Mouse (Mus musculus) ES-E14 (cell line): Measurements from ENCODE around the gene C330007P06Rik. TPM values are rescaled to one million over a fixed set of nuclear protein-coding genes. Genes with fewer than 3 reads are reported as not detected.

Experiments used
- DNase-seq: peaks from one replicate; pipeline ENCODE4 v3.0.0-alpha.2; 2013; ENCODE audit warnings: low read depth, low spot score
- H3K27ac ChIP-seq: 2 replicates; pipeline ENCODE4 v1.5.1; 2012; ENCODE audit warnings: low read depth, mild to moderate bottlenecking, low read length, moderate library complexity, mixed read lengths; ENCODE audit not compliant: poor library complexity, insufficient read depth, severe bottlenecking
- H3K36me3 ChIP-seq: 2 replicates; pipeline ENCODE4 v1.6.1; 2012; ENCODE audit warnings: mild to moderate bottlenecking, low read length, moderate library complexity, mixed read lengths; ENCODE audit not compliant: control insufficient read depth, poor library complexity, insufficient read depth, severe bottlenecking
- H3K4me1 ChIP-seq, 2 experiments: fragments of 150-350 bp in 1 of 2; sonication (generic) in 1 of 2; 2 replicates each; pipeline ENCODE4 v1.6.1; 2012; ENCODE audit warnings: low read length in 2 of 2, mild to moderate bottlenecking in 1 of 2, mixed read lengths in 1 of 2; ENCODE audit not compliant: control insufficient read depth in 2 of 2, insufficient read depth in 2 of 2, poor library complexity in 1 of 2
- H3K4me3 ChIP-seq, 2 experiments: fragments of 150-350 bp in 1 of 2; sonication (generic) in 1 of 2; 2 replicates each; pipeline ENCODE4 v1.5.1; 2012; ENCODE audit warnings: low read length in 2 of 2, low read depth in 1 of 2, mild to moderate bottlenecking in 1 of 2, mixed read lengths in 1 of 2; ENCODE audit not compliant: insufficient read depth in 1 of 2, poor library complexity in 1 of 2, severe bottlenecking in 1 of 2
- H3K9ac ChIP-seq: 2 replicates; pipeline ENCODE4 v1.6.1; 2012; ENCODE audit warnings: low read depth, mild to moderate bottlenecking, low read length, mixed read lengths; ENCODE audit not compliant: poor library complexity, insufficient read depth, severe bottlenecking
- H3K9me3 ChIP-seq: fragments of 150-350 bp; sonication (generic); 2 replicates; pipeline ENCODE4 v1.6.1; 2012; ENCODE audit warnings: low read depth, mild to moderate bottlenecking, low read length; ENCODE audit not compliant: control insufficient read depth, insufficient read depth
- CHD2 ChIP-seq: IDR thresholded peaks from 2 replicates; pipeline ENCODE4 v1.6.1; 2014; ENCODE audit warnings: mild to moderate bottlenecking, low read depth, low read length, inconsistent platforms
- HCFC1 ChIP-seq: IDR thresholded peaks from 2 replicates; pipeline ENCODE4 v1.6.1; 2012; ENCODE audit warnings: low read length, inconsistent platforms, borderline replicate concordance; ENCODE audit not compliant: insufficient read depth
- MAFK ChIP-seq: IDR thresholded peaks from 2 replicates; pipeline ENCODE4 v1.6.1; 2014; ENCODE audit warnings: mild to moderate bottlenecking, low read depth, low read length, inconsistent platforms; ENCODE audit not compliant: insufficient read depth
- ZC3H11A ChIP-seq: IDR thresholded peaks from 2 replicates; pipeline ENCODE4 v1.6.1; 2012; ENCODE audit warnings: low read depth, mild to moderate bottlenecking, inconsistent platforms, low read length, borderline replicate concordance
- ZNF384 ChIP-seq: IDR thresholded peaks from 2 replicates; pipeline ENCODE4 v1.6.1; 2012; ENCODE audit warnings: low read depth, low read length, inconsistent platforms
- in situ Hi-C, 2 experiments: fragments of 600-800 bp; cut with MboI; formaldehyde crosslinking; loops; one replicate each; pipeline ENCODE4 v1.15.1; 2025; ENCODE audit warnings: low sequenced_read_pairs in 2 of 2, inconsistent platforms in 1 of 2; ENCODE audit not compliant: unreplicated experiment in 2 of 2
- total RNA-seq: library from RNA; depleted of rRNA; stranded (reverse); fragments of 300-350 nt; gene quantifications from 2 replicates; pipeline ENCODE4 v1.2.3, GENCODE M21; 2012

Gene C330007P06Rik
- total RNA-seq, 1 experiment: 30.2 TPM

GRCm38 (mm10) chrX:36820201-36820600 is 53.7 kb downstream of the C330007P06Rik start:
- H3K9ac ChIP-seq: no peak overlapping the region
- H3K9me3 ChIP-seq: no peaks in the 10 kb centered on the region
- no peaks in the 10 kb centered on the region for H3K36me3 ChIP-seq
- no peak overlapping the region for H3K4me3 ChIP-seq
- TF ChIP-seq ZNF384: no peak
- TF ChIP-seq MAFK: no peak
- TF ChIP-seq HCFC1: no peak
- peak; percentile 77 for TF ChIP-seq ZC3H11A
- in situ Hi-C loops: no loop called here
- no peak overlapping the region for H3K27ac ChIP-seq
- H3K4me1 ChIP-seq: 0 out of 4 replicates have a peak, but pooled peaks cover 0 to under 1% of the 10 kb centered on the region in 2 experiments
- no peak for DNase-seq

DNA sequence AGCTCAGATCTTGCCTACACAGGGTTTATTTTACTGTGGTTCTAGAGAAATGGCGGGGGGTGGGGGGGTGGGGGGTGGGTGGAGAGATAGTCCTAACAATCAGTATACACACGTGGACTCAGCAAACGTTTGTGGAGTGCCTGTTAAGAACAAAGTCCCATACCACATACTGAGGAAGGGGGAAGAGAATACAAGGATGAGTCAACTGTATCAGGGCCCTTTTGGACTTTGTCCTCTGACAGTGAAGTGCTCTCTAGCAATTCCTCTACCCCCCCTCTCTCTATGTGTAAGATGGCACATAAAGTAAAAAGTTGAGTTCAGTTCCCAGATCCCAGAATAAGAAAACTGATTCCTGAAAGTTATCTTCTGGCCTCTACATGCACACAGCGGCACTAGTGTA is 54.3 kb downstream of the C330007P06Rik start:
- no peaks in the 10 kb centered on the region for H3K36me3 ChIP-seq
- no peak overlapping the region for H3K4me3 ChIP-seq
- no peaks in the 10 kb centered on the region for H3K9me3 ChIP-seq
- H3K9ac ChIP-seq: no peak overlapping the region
- in situ Hi-C loops: no loop called here
- no peak for DNase-seq
- peaks cover 2% of the 10 kb centered on the region in 2 experiments; a peak in 1 of 4 replicates for H3K4me1 ChIP-seq
- no peak overlapping the region for H3K27ac ChIP-seq
- no peak for TF ChIP-seq HCFC1
- TF ChIP-seq MAFK: no peak
- TF ChIP-seq ZC3H11A: no peak
- no peak for TF ChIP-seq ZNF384
- TF ChIP-seq CHD2: no peak

DNA sequence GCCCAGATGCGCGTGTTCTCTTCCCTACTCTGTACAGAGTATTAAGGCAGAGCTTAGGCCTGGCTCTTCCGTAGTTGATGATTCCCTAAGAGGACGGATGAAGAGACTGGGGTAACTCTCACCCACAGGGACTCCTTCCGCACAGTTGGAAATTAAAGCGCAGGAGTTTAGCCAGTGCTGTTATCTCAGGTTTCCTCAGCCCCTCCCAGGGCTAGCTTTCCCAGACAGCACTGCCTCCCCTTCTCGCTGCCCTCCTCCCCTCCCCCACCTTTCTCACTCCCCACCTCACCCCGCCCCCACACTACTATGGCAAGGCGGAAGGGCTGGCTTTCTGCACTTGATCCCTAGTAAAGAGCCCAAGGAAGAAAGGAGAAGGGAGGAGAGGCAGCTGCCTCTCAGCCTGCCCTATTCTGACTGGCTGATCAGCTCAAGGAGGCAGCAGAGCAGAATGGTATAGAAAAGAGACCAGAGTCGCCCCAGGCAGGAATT is 56.9 kb downstream of the C330007P06Rik start:
- no peak for TF ChIP-seq MAFK
- TF ChIP-seq ZC3H11A: no peak
- TF ChIP-seq CHD2: no peak
- no peak for TF ChIP-seq HCFC1
- TF ChIP-seq ZNF384: no peak
- peak overlapping the region; percentile 55 to 59 for H3K4me3 ChIP-seq
- H3K36me3 ChIP-seq: no peaks in the 10 kb centered on the region
- no peak for DNase-seq
- H3K4me1 ChIP-seq: peaks cover 2 to 5% of the 10 kb centered on the region in 2 experiments; a peak in 1 of 4 replicates
- H3K27ac ChIP-seq: peak overlapping the region; percentile 74; the same call in 1 of the 2 replicates
- in situ Hi-C loops: no loop called here
- H3K9me3 ChIP-seq: no peaks in the 10 kb centered on the region
- no peak overlapping the region for H3K9ac ChIP-seq

DNA sequence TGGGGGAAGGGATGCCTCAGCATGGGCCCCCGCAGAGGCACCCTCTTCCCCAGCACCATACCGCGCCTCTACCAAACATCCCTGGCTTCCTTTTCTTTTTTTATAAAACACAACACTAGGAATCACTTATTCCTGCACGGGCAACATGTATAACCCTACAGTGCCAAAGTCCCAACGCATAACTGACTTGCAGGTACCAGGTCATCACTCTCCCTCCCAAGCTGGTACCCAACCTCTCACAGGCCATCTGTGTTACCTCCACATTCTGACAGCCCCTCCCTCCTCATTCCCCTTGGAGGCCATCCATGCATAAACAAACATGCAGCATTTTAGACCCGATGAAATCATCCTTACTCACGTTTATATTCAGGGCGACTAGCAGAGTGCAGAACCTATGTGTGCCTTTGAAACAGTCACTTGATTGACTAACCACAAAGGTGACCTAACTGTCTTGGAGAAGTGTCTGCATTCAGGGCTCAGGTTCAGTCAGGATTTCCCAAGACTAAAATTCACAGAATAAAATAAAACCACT is 57.5 kb downstream of the C330007P06Rik start:
- H3K9me3 ChIP-seq: no peaks in the 10 kb centered on the region
- H3K4me3 ChIP-seq: peak overlapping the region; percentile 55 to 59
- H3K36me3 ChIP-seq: no peaks in the 10 kb centered on the region
- H3K27ac ChIP-seq: peak overlapping the region; percentile 74; the same call in 1 of the 2 replicates
- H3K4me1 ChIP-seq: peaks cover 2 to 6% of the 10 kb centered on the region in 2 experiments; a peak in 1 of 4 replicates
- TF ChIP-seq HCFC1 (no peak), ZC3H11A (no peak), MAFK (no peak), ZNF384 (no peak), CHD2 (no peak)
- in situ Hi-C loops: no loop called here
- no peak for DNase-seq
- H3K9ac ChIP-seq: peak overlapping the region; percentile 10; the same call in 1 of the 2 replicates

DNA sequence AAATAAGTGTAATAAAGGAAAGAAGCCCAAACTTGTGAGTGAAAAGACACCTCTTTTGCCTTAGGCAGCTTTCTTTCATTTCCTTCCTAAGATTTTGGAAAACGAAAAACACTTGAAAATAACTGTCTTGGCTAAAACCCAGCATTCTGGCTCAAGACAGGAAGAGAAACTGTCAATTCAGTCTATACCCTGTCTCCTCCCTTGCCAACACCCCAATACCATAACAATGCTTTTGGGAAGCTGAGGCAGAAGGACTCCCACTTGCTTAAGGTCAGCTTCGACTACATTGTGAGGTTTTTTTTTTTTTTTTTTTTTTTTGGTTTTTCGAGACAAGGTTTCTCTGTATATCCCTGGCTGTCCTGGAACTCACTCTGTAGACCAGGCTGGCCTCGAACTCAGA is 58.5 kb downstream of the C330007P06Rik start:
- no peaks in the 10 kb centered on the region for H3K9me3 ChIP-seq
- peak overlapping the region in 1 of 2 experiments; percentile 55; a peak in 1 of 4 replicates for H3K4me3 ChIP-seq
- H3K27ac ChIP-seq: peak overlapping the region; percentile 74; the same call in 1 of the 2 replicates
- DNase-seq: no peak
- in situ Hi-C loops: no loop called here
- peaks cover 2 to 6% of the 10 kb centered on the region in 2 experiments; a peak in 1 of 4 replicates for H3K4me1 ChIP-seq
- no peak for TF ChIP-seq HCFC1
- no peak for TF ChIP-seq MAFK
- TF ChIP-seq CHD2: no peak
- TF ChIP-seq ZNF384: no peak
- TF ChIP-seq ZC3H11A: no peak
- H3K9ac ChIP-seq: no peak overlapping the region
- no peaks in the 10 kb centered on the region for H3K36me3 ChIP-seq
